Mouse (Mus musculus) liver, embryonic 14.5 days (tissue): ENCODE results near the gene Btg1.

Source experiments
- CTCF ChIP-seq: IDR thresholded peaks from 2 replicates; pipeline ENCODE4 v1.5.1; 2016; ENCODE audit warnings: antibody characterized with exemption, low read depth, control low read depth
- EP300 ChIP-seq: IDR thresholded peaks from 2 replicates; pipeline ENCODE4 v1.6.1; 2016; ENCODE audit warnings: antibody characterized with exemption, low read depth

- TF ChIP-seq CTCF = no peak
- TF ChIP-seq EP300 = no peak
These were observed 21.7 kb downstream of the Btg1 start for GRCm38 (mm10) chr10:96638477-96638876.
